Mouse (Mus musculus): Measurements from ENCODE around the gene RPS10-NUDT3.

- TF ChIP-seq TAL1 (IDR thresholded peaks at IDR 0.05; ENCODE audit: low read length) (no peak), GATA1 (IDR thresholded peaks at IDR 0.05; ENCODE audit: low read length) (no peak)
Measured at GRCm38 (mm10) chr17:27579816-27580215, 55.2 kb downstream of the RPS10-NUDT3 start.

Data from erythroblast, embryonic 14.5 days (primary cell).